Mouse (Mus musculus) lung, postnatal 14 days (tissue): Measurements from ENCODE around the gene Eral1.

Source experiments
- DNase-seq: peaks from one replicate; pipeline ENCODE4 v3.0.0; 2021

Eral1 gene

DNA sequence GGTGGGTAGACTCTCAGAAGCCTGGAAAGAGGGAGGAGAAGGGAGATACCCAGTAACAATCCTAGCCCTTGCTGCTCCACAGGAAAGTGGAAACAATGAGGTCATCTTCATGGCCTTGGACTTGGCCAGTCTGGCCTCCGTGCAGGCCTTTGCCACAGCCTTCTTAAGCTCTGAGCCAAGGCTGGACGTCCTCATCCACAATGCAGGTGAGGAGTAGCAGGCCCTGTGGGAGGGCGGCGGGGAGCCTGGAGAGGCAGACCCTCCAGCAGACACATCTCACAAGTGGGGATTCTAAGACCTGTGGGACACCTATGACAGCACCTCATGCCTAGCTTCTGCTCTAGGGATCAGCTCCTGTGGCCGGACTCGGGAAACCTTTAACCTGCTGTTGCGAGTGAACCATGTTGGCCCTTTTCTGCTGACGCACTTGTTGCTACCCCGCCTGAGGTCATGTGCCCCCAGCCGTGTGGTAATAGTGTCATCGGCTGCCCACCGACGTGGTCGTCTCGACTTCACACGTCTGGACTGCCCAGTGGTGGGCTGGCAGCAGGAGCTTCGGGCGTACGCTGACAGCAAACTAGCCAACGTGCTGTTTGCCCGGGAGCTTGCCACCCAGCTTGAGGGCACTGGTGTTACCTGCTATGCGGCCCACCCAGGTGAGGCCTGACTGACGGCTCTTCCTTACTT, 46.1 kb downstream of the Eral1 start:
- no peak for DNase-seq

- DNase-seq: no peak
Measured at GRCm38 (mm10) chr11:78032809-78033195, 47.4 kb downstream of the Eral1 start.

DNA sequence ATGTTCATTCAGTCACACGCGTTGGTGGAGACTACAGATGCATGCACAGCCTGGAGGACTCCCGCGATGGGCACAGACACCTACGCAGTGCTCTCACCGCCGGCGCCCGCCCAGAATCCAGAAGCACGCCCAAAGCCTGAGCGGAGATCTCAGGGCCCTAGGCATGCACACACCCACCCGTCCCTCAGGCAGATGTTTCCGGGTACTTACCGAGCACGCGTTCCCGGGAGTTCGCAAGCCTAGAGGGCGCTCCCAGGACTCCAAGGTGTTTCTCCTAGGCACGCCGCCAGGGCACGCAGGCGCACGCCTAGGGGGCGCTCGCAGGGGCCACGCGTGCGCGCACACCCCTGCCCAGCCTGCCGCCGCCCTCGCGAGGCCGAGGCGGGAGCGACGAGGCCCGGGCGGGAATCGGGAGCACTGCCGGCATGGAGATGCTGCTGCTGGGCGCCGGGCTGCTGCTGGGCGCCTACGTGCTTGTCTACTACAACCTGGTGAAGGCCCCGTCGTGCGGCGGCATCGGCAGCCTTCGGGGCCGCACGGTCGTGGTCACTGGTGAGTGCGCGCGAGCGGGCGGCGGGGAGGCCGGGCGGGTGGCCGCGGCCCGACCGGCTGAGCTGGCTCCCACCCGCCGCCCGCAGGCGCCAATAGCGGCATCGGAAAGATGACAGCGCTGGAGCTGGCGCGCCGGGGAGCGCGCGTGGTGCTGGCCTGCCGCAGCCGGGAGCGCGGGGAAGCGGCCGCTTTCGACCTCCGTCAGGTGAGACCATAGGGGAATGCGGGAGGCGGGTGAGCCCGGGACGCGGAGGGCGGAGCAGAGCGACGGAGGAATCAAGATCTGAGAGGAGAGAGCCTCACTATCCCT, 48.0 kb downstream of the Eral1 start, which contains the start of gene Dhrs13:
Gene Dhrs13 (plus strand): TSS at position 334 of the 862 bp plus-strand sequence.
- peak; percentile 96 for DNase-seq

DNA sequence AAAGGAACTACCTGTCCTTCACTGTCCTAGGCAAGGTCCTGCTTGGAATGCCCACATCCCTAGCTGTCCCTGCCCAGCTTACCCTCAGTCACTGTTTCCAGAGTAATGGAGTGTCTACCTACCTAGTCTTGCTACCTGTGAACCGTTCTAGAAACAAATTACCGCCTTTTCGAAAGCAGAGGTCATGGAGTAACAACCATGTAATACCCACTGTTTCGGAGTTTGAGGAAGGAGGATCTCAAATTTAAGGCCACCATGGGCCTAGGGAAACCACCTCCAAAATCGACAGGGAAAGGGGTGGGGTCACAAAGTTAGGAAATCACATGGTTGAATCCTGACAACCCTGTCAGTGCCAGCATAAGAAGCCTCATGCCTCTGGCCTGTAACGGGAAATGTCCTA, 48.8 kb downstream of the Eral1 start:
- DNase-seq: no peak

DNA sequence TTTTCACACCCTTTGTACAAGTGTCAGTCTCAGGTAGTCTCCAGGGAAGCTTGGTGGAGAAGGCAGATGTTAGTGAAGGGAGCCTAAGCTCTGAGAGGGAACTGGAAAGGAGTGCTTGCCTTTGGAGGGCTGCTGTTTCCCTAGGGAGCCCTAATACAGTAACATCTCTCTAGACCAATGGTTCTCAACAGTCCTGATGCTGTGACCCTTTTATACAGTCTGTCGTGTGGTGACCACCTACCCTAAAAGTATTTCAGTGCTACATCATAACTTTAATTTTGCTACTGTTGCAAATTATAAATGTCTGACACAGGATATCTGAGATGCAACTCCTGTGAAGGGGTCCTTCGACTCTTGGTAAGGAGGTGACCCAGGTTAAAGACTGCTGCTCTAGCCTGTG, 49.6 kb downstream of the Eral1 start:
- no peak for DNase-seq

DNA sequence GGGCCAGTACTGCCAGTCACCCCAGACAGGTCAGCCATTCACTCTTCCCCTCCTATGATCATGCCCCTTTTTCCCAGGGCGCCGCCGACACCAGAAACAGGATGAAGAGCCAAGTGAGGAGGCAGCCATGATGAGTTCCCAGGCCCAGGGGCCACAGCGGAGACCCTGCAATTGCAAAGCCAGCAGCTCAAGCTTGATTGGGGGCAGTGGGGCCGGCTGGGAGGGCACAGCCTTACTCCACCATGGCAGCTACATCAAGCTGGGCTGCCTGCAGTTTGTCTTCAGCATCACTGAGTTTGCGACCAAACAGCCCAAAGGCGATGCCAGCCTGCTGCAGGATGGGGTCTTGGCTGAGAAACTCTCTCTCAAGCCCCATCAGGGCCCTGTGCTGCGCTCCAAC, 50.9 kb downstream of the Eral1 start:
- no peak for DNase-seq

DNA sequence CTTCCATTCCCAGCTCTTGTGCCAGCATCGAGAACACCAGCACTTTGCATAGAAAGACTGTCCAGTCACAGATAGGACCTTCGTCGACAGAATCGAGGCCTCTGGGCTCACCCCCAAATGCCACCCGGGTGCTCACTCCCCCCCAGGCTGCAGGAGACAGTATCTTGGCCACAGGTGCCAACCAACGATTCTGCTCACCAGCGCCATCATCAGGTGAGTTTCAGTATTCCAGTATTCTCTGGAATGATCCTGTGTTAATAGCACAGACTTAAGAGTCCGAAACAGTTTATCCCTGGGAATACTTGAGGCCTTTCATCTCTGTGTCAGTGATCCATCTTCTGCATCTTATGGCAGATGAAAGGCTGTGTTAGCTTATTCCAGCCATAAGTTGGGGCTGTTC, 56.6 kb downstream of the Eral1 start:
- DNase-seq: peak; percentile 40
